Mouse (Mus musculus) intestine, embryonic 16.5 days (tissue): ENCODE measurements around the gene Ptma. TPM values are rescaled to one million over a fixed set of nuclear protein-coding genes. Genes with fewer than 3 reads are reported as not detected.
A peak's percentile ranks its signal among the peaks of the same experiment; 100 is the strongest.

Experiments used
- ATAC-seq: fragments of 200-750 bp; cut with Nextera tagmentation; 2 replicates; pipeline ENCODE4 v1.8.0; 2017; ENCODE audit warnings: moderate TSS enrichment, moderate library complexity
- H3K27ac ChIP-seq: fragments of 300-500 bp; sonication (generic); 2 replicates; pipeline ENCODE4 v1.5.1; 2014; ENCODE audit warnings: mild to moderate bottlenecking, low read length
- H3K27me3 ChIP-seq: fragments of 300-500 bp; sonication (generic); replicated peaks from 2 replicates; pipeline ENCODE4 v1.6.1; 2014; ENCODE audit warnings: low read length, control low read depth, mixed read lengths; ENCODE audit not compliant: control insufficient read depth, insufficient read depth
- H3K36me3 ChIP-seq: fragments of 300-500 bp; sonication (generic); 2 replicates; pipeline ENCODE4 v1.6.1; 2014; ENCODE audit warnings: low read length, control low read depth; ENCODE audit not compliant: control insufficient read depth, insufficient read depth
- H3K4me1 ChIP-seq: fragments of 300-500 bp; sonication (generic); 2 replicates; pipeline ENCODE4 v1.6.1; 2014; ENCODE audit warnings: low read length, control low read depth, mixed read lengths; ENCODE audit not compliant: control insufficient read depth, insufficient read depth
- H3K4me2 ChIP-seq: fragments of 300-500 bp; sonication (generic); 2 replicates; pipeline ENCODE4 v1.6.1; 2014; ENCODE audit warnings: low read depth, low read length, control low read depth
- H3K4me3 ChIP-seq: fragments of 300-500 bp; sonication (generic); 2 replicates; pipeline ENCODE4 v1.5.1; 2014; ENCODE audit warnings: mild to moderate bottlenecking, low read length
- H3K9ac ChIP-seq: fragments of 300-500 bp; sonication (generic); 2 replicates; pipeline ENCODE4 v1.6.1; 2014; ENCODE audit warnings: low read depth, low read length
- H3K9me3 ChIP-seq: fragments of 300-500 bp; sonication (generic); 2 replicates; pipeline ENCODE4 v1.6.1; 2016; ENCODE audit warnings: low read length, control low read depth; ENCODE audit not compliant: control insufficient read depth
- WGBS: fragments of 180-500 bp; shearing (Covaris S2); extraction: QIAGEN DNeasy Blood & Tissue Kit; methylation state at CpG from one replicate; pipeline ENCODE4 v1.1.7; 2014; 5-methylcytosine and 5-hydroxymethylcytosine counted together
- polyA plus RNA-seq: library from polyadenylated mRNA; unstranded; fragments of >200 nt; fragmentation: Nextera tagmentation; extraction: Ambion mirVana; gene quantifications from 2 replicates; pipeline ENCODE4 v1.2.1, GENCODE M21; 2015

Gene Ptma
- 1,684 and 1,813 TPM in 2 replicates for polyA plus RNA-seq

- peak; percentile 94 for ATAC-seq
- Histone ChIP-seq H3K27ac (peak within 1 kb of the TSS; percentile 100), H3K9ac (peak within 1 kb of the TSS; percentile 100), H3K9me3 (no peaks in the 10 kb centered on the region), H3K27me3 (no peaks in the 10 kb centered on the region), H3K4me3 (peak within 1 kb of the TSS; percentile 97), H3K4me1 (peaks cover 21% of the 10 kb centered on the region), H3K4me2 (peak within 1 kb of the TSS; percentile 95), H3K36me3 (no peaks in the 10 kb centered on the region; the same call in 1 of the 2 replicates)
- under 1% methylated on average over 59 of the region's 63 CpGs for WGBS
These were observed at the start of gene Ptma for GRCm38 (mm10) chr1:86526116-86526788. Gene Ptma, plus strand, starts transcription at chr1:86526726.

GRCm38 (mm10) chr1:86477738-86478285, 48.7 kb upstream of the Ptma start:
- no peak for ATAC-seq
- H3K36me3 ChIP-seq: no peaks in the 10 kb centered on the region
- H3K4me2 ChIP-seq: no peak overlapping the region
- no peak overlapping the region for H3K4me3 ChIP-seq
- no peaks in the 10 kb centered on the region for H3K9me3 ChIP-seq
- H3K27me3 ChIP-seq: no peaks in the 10 kb centered on the region
- H3K4me1 ChIP-seq: peaks cover 26% of the 10 kb centered on the region
- H3K27ac ChIP-seq: no peak overlapping the region
- WGBS: 88% methylated on average over 5 of the region's 5 CpGs
- H3K9ac ChIP-seq: no peak overlapping the region

- Histone ChIP-seq H3K27me3 (no peaks in the 10 kb centered on the region), H3K9me3 (no peaks in the 10 kb centered on the region), H3K27ac (peak overlapping the region; percentile 83), H3K4me2 (0 out of 2 replicates have a peak overlapping the region, but pooled peaks have one; percentile 13), H3K9ac (no peak overlapping the region), H3K4me3 (no peak overlapping the region), H3K36me3 (no peaks in the 10 kb centered on the region), H3K4me1 (peaks cover 26% of the 10 kb centered on the region)
- peak; percentile 91 for ATAC-seq
- 43% methylated on average over 8 of the region's 8 CpGs for WGBS
These were observed 47.3 kb upstream of the Ptma start for GRCm38 (mm10) chr1:86479099-86479825.

GRCm38 (mm10) chr1:86480288-86480687, 46.2 kb upstream of the Ptma start:
- WGBS: 78% methylated on average over 6 of the region's 6 CpGs
- Histone ChIP-seq H3K4me1 (peaks cover 26% of the 10 kb centered on the region), H3K4me3 (no peak overlapping the region), H3K27me3 (no peaks in the 10 kb centered on the region), H3K9me3 (no peaks in the 10 kb centered on the region), H3K4me2 (no peak overlapping the region), H3K27ac (peak overlapping the region; percentile 83), H3K36me3 (no peaks in the 10 kb centered on the region), H3K9ac (no peak overlapping the region)
- no peak for ATAC-seq

GRCm38 (mm10) chr1:86480735-86481447, 45.6 kb upstream of the Ptma start:
- no peak overlapping the region for H3K4me2 ChIP-seq
- 78% methylated on average over 8 of the region's 8 CpGs for WGBS
- ATAC-seq: no peak
- peak overlapping the region; percentile 12; the same call in 1 of the 2 replicates for H3K9ac ChIP-seq
- H3K27ac ChIP-seq: peak overlapping the region; percentile 83
- no peaks in the 10 kb centered on the region for H3K9me3 ChIP-seq
- no peaks in the 10 kb centered on the region for H3K27me3 ChIP-seq
- H3K4me1 ChIP-seq: peaks cover 26% of the 10 kb centered on the region
- H3K36me3 ChIP-seq: no peaks in the 10 kb centered on the region
- H3K4me3 ChIP-seq: no peak overlapping the region

GRCm38 (mm10) chr1:86481468-86481867, 45.1 kb upstream of the Ptma start:
- Histone ChIP-seq H3K4me3 (no peak overlapping the region), H3K4me1 (peaks cover 26% of the 10 kb centered on the region), H3K27ac (peak overlapping the region; percentile 83), H3K9me3 (no peaks in the 10 kb centered on the region), H3K4me2 (no peak overlapping the region), H3K36me3 (no peaks in the 10 kb centered on the region), H3K27me3 (no peaks in the 10 kb centered on the region), H3K9ac (peak overlapping the region; percentile 12; the same call in 1 of the 2 replicates)
- 47% methylated on average over 7 of the region's 7 CpGs for WGBS
- peak; percentile 52 for ATAC-seq

GRCm38 (mm10) chr1:86482288-86482687, 44.2 kb upstream of the Ptma start:
- ATAC-seq: no peak
- no peaks in the 10 kb centered on the region for H3K9me3 ChIP-seq
- H3K4me3 ChIP-seq: no peak overlapping the region
- no peak overlapping the region for H3K4me2 ChIP-seq
- H3K9ac ChIP-seq: peak overlapping the region; percentile 4; the same call in 1 of the 2 replicates
- 84% methylated on average over 11 of the region's 11 CpGs for WGBS
- no peaks in the 10 kb centered on the region for H3K27me3 ChIP-seq
- H3K27ac ChIP-seq: peak overlapping the region; percentile 76
- H3K36me3 ChIP-seq: no peaks in the 10 kb centered on the region
- peaks cover 26% of the 10 kb centered on the region for H3K4me1 ChIP-seq

- 56% methylated on average over 1 of the region's 1 CpGs for WGBS
- Histone ChIP-seq H3K4me1 (peaks cover 26% of the 10 kb centered on the region), H3K27ac (peak overlapping the region; percentile 76)
These were observed 43.8 kb upstream of the Ptma start for GRCm38 (mm10) chr1:86482761-86483160.

GRCm38 (mm10) chr1:86485346-86485745, 41.2 kb upstream of the Ptma start:
- no peaks in the 10 kb centered on the region for H3K36me3 ChIP-seq
- no peak overlapping the region for H3K4me3 ChIP-seq
- peaks cover 24% of the 10 kb centered on the region for H3K4me1 ChIP-seq
- H3K27ac ChIP-seq: no peak overlapping the region
- H3K4me2 ChIP-seq: no peak overlapping the region
- ATAC-seq: no peak
- H3K9ac ChIP-seq: no peak overlapping the region
- 94% methylated on average over 1 of the region's 1 CpGs for WGBS
- H3K27me3 ChIP-seq: no peaks in the 10 kb centered on the region
- H3K9me3 ChIP-seq: no peaks in the 10 kb centered on the region

More at GRCm38 (mm10) chr1:86482761-86483160, 43.8 kb upstream of the Ptma start:
- no peak overlapping the region for H3K4me2 ChIP-seq
- no peaks in the 10 kb centered on the region for H3K9me3 ChIP-seq
- H3K27me3 ChIP-seq: no peaks in the 10 kb centered on the region
- peak overlapping the region; percentile 4; the same call in 1 of the 2 replicates for H3K9ac ChIP-seq
- no peak for ATAC-seq
- no peaks in the 10 kb centered on the region for H3K36me3 ChIP-seq
- no peak overlapping the region for H3K4me3 ChIP-seq
